9 mouse cellular contexts compared by ENCODE assay signal in genomic region chr3:55542947-55543346, GRCm38 (mm10).
DNase-seq lines count a peak whose midpoint lies in the region; ATAC-seq and TF ChIP-seq lines count a peak whose summit lies in the region.
"Had no signal": no experiment of that assay in that cellular context is flagged by ENCODE, and none has a peak within 500 bp of the region (broad histone marks: within the 10 kb centered on the region; RNA-seq: fewer than 3 reads in every experiment).

No protein-coding gene starts in this region.

- peak overlapping the region; percentile 85 for H3K27ac ChIP-seq in left cerebral cortex, adult 2 months
- H3K27ac ChIP-seq in hindbrain, embryonic 14.5 days: peak overlapping the region; percentile 82

- DNase-seq in cerebellum, adult 9-11 months: peak; percentile 31
- no peak for DNase-seq in cerebellum, postnatal 4 days (ENCODE audit: low spot score in 2 of 2)
- DNase-seq in left cerebral cortex, adult 2 months (ENCODE audit: extremely low spot score in 1 of 2, low spot score in 2 of 2): peak; percentile 52 to 67
- no peak for DNase-seq in left cerebral cortex, adult 18-20 months (ENCODE audit: low spot score in 2 of 2)
- DNase-seq in hindbrain, embryonic 14.5 days (ENCODE audit: low spot score): no peak
- peak; percentile 67 to 76 for DNase-seq in right cerebral cortex, postnatal 10 days (ENCODE audit: low spot score in 2 of 2)
- no peak for DNase-seq in natural killer cell, adult 2 months (ENCODE audit: low spot score in 2 of 2)
- no peak for DNase-seq in kidney, postnatal 10 days

- H3K9me3 ChIP-seq in hindbrain, embryonic 14.5 days (ENCODE audit: control insufficient read depth, low read length): no peaks in the 10 kb centered on the region
- H3K9me3 ChIP-seq: megakaryocyte, embryonic 14.5 days had no signal

- TF ChIP-seq CTCF in left cerebral cortex, adult 2 months (IDR thresholded peaks at IDR 0.05): no peak

- H3K4me1 ChIP-seq in hindbrain, embryonic 14.5 days (replicated peaks; ENCODE audit: control insufficient read depth, insufficient read depth, low read length): peaks cover 39% of the 10 kb centered on the region
- H3K4me1 ChIP-seq: megakaryocyte, embryonic 14.5 days had no signal

- 61% methylated on average over 16 of the region's 16 CpGs for WGBS in hindbrain, embryonic 14.5 days

- no peaks in the 10 kb centered on the region for H3K36me3 ChIP-seq in hindbrain, embryonic 14.5 days (replicated peaks; ENCODE audit: control insufficient read depth, insufficient read depth)

- H3K4me3 ChIP-seq in left cerebral cortex, adult 2 months: peak overlapping the region; percentile 36
- no peak overlapping the region for H3K4me3 ChIP-seq in hindbrain, embryonic 14.5 days (replicated peaks; ENCODE audit: low read length)
- H3K4me3 ChIP-seq: megakaryocyte, embryonic 14.5 days had no signal

- ATAC-seq in hindbrain, embryonic 14.5 days (ENCODE audit: low FRiP score): no peak

- no peaks in the 10 kb centered on the region for H3K27me3 ChIP-seq in hindbrain, embryonic 14.5 days (ENCODE audit: control insufficient read depth, insufficient read depth, low read length)

- H3K4me2 ChIP-seq in hindbrain, embryonic 14.5 days (replicated peaks): peak overlapping the region; percentile 39

- H3K9ac ChIP-seq in hindbrain, embryonic 14.5 days: peak overlapping the region; percentile 49

- intact Hi-C loops in left cerebral cortex, adult 2 months (cut with DNase I): loop anchor here (2.0 to 10.0 kb wide), 2 partner anchors 28 to 1662 kb away; no protein-coding TSS in a partner anchor

Comparison
In these comparisons a context has a peak if more than half of its experiments do, and no peak if none do; other contexts are left out.
1. DNase-seq: peak in cerebellum, adult 9-11 months (single experiment), left cerebral cortex, adult 2 months (2 of 2) and right cerebral cortex, postnatal 10 days (2 of 2); none in cerebellum, postnatal 4 days (0 of 2), left cerebral cortex, adult 18-20 months (0 of 2), hindbrain, embryonic 14.5 days (single experiment), natural killer cell, adult 2 months (0 of 2) and kidney, postnatal 10 days (single experiment).